Mouse (Mus musculus) E14TG2a.4 (cell line): Measurements from ENCODE around the gene Fignl1.

Experiments
- H3K27me3 ChIP-seq: 2 replicates; pipeline ENCODE4 v1.6.1; 2014; ENCODE audit warnings: low read length, control low read depth; ENCODE audit not compliant: insufficient read depth
- H3K36me3 ChIP-seq: 2 replicates; pipeline ENCODE4 v1.6.1; 2014; ENCODE audit warnings: low read length, control low read depth; ENCODE audit not compliant: insufficient read depth
- H3K4me1 ChIP-seq: replicated peaks from 2 replicates; pipeline ENCODE4 v1.6.1; 2014; ENCODE audit warnings: low read depth, low read length, control low read depth
- H3K4me3 ChIP-seq: replicated peaks from 2 replicates; pipeline ENCODE4 v1.5.1; 2014; ENCODE audit warnings: mild to moderate bottlenecking, low read length
- H3K9me3 ChIP-seq: 2 replicates; pipeline ENCODE4 v1.6.1; 2014; ENCODE audit warnings: low read length, control low read depth
- CTCF ChIP-seq: conservative IDR thresholded peaks from 2 replicates; pipeline ENCODE4 v1.5.1; 2014; ENCODE audit warnings: low read length
- NANOG ChIP-seq: IDR thresholded peaks from 2 replicates; pipeline ENCODE4 v1.6.1; 2014; ENCODE audit warnings: borderline replicate concordance, low read length, mixed read lengths
- POU5F1 ChIP-seq: IDR thresholded peaks from 2 replicates; pipeline ENCODE4 v1.6.1; 2014; ENCODE audit warnings: low read length, borderline replicate concordance

Fignl1 gene

DNA sequence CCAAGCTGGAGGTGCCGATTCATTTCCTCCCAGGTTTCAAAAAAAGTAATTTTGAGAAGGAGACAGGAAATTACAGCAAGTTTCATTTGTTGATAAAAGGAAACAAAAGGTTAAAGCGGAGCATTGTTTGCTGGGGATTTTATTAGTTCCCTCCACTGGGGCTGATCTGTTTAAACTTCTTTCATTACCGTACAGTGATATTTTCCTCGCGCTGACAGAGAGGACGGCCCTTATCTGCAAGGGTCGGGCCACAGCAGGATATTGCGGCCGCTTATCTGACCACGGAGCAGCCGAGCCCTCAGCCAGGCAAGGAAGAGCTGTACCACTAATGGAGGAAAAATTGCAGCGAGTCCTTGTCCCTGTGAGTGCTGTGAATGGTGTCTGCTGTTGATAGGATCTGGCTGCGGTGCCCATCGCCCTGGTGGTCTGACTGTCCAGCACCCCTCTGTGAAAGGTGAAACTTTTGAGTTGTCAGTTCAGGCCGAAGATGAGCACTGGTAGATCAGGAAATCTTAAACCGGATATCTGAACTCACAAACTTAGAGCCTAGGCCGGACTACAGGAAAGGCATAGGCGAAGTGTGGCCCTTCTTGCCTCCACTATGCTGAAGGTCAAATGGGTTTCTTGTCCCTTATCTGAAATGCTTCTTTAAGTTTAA is 28.1 kb upstream of the Fignl1 start:
- H3K4me3 ChIP-seq: peak overlapping the region; percentile 64
- H3K27me3 ChIP-seq: peaks cover 10% of the 10 kb centered on the region
- TF ChIP-seq CTCF (no peak), NANOG (no peak), POU5F1 (no peak)
- H3K36me3 ChIP-seq: no peaks in the 10 kb centered on the region
- peaks cover 44% of the 10 kb centered on the region for H3K4me1 ChIP-seq
- no peaks in the 10 kb centered on the region for H3K9me3 ChIP-seq

DNA sequence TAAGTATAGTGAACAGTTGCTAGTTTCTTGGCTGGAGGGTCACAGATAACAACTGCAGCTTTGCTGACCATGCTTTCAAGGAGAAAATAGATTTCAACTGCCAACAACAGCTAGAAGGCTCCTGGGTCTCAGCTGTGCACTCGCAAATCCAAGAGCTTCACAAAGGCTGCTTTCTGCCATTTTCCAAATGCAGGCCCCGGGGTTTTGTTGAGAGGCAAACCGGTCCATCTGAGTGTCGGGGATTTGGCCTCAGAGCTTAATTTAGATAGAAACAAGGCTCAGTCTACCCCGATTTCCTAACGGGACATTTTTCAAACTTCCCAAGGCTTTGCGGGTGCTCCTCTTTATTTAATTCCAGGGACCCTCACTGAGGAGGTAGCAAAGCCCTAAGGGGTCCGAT is 27.5 kb upstream of the Fignl1 start:
- peak overlapping the region; percentile 64 for H3K4me3 ChIP-seq
- peaks cover 50% of the 10 kb centered on the region for H3K4me1 ChIP-seq
- TF ChIP-seq NANOG (no peak), POU5F1 (no peak), CTCF (no peak)
- H3K27me3 ChIP-seq: peaks cover 10% of the 10 kb centered on the region
- no peaks in the 10 kb centered on the region for H3K36me3 ChIP-seq
- H3K9me3 ChIP-seq: no peaks in the 10 kb centered on the region

DNA sequence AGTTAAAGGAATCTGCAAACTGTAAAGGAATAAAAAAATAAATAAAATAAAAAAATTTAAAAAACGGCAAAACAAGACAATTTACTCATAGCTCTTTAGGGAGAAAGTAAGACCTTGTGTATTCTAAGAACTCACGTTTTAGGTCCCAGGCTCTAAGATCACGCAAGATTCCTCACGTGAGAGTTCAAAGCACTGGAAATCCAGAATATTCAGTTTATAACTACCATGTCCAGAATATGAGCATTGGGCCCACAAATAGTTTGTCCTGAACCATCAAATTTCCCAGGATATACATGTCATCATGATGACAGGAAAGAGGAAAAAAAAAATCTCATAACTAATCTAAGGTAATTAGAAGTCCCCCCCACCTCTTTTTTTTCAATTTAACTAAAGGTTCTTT is 27.0 kb upstream of the Fignl1 start:
- Histone ChIP-seq H3K9me3 (no peaks in the 10 kb centered on the region), H3K27me3 (peaks cover 10% of the 10 kb centered on the region), H3K4me3 (no peak overlapping the region), H3K4me1 (peaks cover 55% of the 10 kb centered on the region), H3K36me3 (no peaks in the 10 kb centered on the region)
- no peak for TF ChIP-seq NANOG
- TF ChIP-seq CTCF: no peak
- TF ChIP-seq POU5F1: no peak

DNA sequence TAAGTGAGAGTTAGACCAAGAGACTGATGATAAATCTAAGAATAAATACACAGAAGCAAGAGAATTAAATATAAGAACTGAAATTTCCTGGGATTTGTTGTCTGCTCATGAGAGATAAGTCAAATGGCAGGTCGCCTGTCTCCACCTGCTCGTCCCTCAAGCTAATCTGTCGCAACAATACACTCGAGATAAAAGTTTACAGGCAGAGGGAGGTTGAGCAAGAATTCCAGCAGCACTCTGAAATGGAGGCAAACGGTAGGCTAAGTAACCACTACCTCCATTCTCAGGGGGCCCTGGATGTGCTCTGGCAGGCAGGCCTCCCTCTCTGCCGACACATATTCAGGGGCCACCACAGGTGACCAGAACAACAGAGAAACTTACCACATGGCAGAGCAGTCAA is 26.6 kb upstream of the Fignl1 start:
- no peaks in the 10 kb centered on the region for H3K9me3 ChIP-seq
- TF ChIP-seq POU5F1 (no peak), CTCF (no peak), NANOG (no peak)
- H3K4me1 ChIP-seq: peaks cover 59% of the 10 kb centered on the region
- H3K4me3 ChIP-seq: no peak overlapping the region
- no peaks in the 10 kb centered on the region for H3K36me3 ChIP-seq
- H3K27me3 ChIP-seq: peaks cover 10% of the 10 kb centered on the region

GRCm38 (mm10) chr11:11833100-11833499 is 24.3 kb upstream of the Fignl1 start:
- no peak overlapping the region for H3K4me3 ChIP-seq
- H3K9me3 ChIP-seq: peaks cover 9% of the 10 kb centered on the region
- TF ChIP-seq POU5F1 (no peak), CTCF (no peak), NANOG (no peak)
- H3K36me3 ChIP-seq: peaks cover 3% of the 10 kb centered on the region; the same call in 1 of the 2 replicates
- peaks cover 10% of the 10 kb centered on the region for H3K27me3 ChIP-seq
- peaks cover 82% of the 10 kb centered on the region for H3K4me1 ChIP-seq

DNA sequence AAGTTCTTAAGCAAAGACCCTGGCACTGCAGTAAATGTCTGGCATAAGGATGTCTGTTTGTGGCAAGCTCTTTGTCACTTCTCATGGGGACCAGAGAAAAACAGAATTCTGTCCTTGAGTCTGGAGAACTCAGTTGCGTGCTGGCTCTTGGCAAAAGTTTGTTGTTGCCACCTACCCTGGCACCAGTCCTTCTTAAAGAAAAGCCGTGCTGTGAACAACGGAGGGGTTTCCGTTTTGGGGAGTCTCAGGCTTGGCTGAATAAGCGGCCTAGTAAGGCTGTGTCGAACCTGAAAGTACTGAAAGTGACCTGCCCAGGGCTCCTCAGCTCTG is 24.0 kb upstream of the Fignl1 start:
- H3K36me3 ChIP-seq: peaks cover 5% of the 10 kb centered on the region; the same call in 1 of the 2 replicates
- H3K4me3 ChIP-seq: 0 out of 2 replicates have a peak overlapping the region, but pooled peaks have one; percentile 1
- peaks cover 10% of the 10 kb centered on the region for H3K27me3 ChIP-seq
- H3K9me3 ChIP-seq: peaks cover 13% of the 10 kb centered on the region
- peaks cover 83% of the 10 kb centered on the region for H3K4me1 ChIP-seq
- no peak for TF ChIP-seq CTCF
- TF ChIP-seq POU5F1: no peak
- no peak for TF ChIP-seq NANOG

GRCm38 (mm10) chr11:11831940-11832754 is 23.4 kb upstream of the Fignl1 start:
- Histone ChIP-seq H3K9me3 (peaks cover 16% of the 10 kb centered on the region), H3K4me3 (0 out of 2 replicates have a peak overlapping the region, but pooled peaks have one; percentile 1), H3K27me3 (peaks cover 10% of the 10 kb centered on the region), H3K4me1 (peaks cover 80% of the 10 kb centered on the region), H3K36me3 (peaks cover 9% of the 10 kb centered on the region)
- TF ChIP-seq NANOG (no peak), CTCF (no peak), POU5F1 (no peak)

DNA sequence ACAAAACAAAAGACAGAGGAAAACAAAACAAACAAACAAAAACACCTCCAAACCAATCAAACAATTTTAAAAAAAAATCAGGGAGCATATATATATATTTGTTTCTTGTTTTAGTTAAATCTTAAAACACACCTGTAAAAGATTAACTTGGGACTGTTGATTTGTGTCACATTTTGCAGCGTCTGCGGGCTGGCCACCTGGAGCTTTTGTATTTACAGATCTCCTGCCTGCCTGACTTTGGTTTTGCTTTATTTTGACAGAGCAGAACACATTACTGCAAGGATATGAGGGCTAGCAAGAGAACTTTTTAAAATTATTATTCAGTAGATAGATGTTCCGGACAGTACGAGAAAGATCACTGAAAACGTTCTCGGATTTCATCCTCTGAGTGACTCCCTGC is 22.8 kb upstream of the Fignl1 start:
- TF ChIP-seq CTCF: no peak
- no peak for TF ChIP-seq POU5F1
- no peak for TF ChIP-seq NANOG
- H3K4me1 ChIP-seq: peaks cover 74% of the 10 kb centered on the region
- peaks cover 5% of the 10 kb centered on the region for H3K27me3 ChIP-seq
- H3K36me3 ChIP-seq: peaks cover 12% of the 10 kb centered on the region
- H3K9me3 ChIP-seq: peaks cover 22% of the 10 kb centered on the region
- no peak overlapping the region for H3K4me3 ChIP-seq
